Mouse (Mus musculus): ENCODE measurements around the gene Relb.

Gene Relb

DNA sequence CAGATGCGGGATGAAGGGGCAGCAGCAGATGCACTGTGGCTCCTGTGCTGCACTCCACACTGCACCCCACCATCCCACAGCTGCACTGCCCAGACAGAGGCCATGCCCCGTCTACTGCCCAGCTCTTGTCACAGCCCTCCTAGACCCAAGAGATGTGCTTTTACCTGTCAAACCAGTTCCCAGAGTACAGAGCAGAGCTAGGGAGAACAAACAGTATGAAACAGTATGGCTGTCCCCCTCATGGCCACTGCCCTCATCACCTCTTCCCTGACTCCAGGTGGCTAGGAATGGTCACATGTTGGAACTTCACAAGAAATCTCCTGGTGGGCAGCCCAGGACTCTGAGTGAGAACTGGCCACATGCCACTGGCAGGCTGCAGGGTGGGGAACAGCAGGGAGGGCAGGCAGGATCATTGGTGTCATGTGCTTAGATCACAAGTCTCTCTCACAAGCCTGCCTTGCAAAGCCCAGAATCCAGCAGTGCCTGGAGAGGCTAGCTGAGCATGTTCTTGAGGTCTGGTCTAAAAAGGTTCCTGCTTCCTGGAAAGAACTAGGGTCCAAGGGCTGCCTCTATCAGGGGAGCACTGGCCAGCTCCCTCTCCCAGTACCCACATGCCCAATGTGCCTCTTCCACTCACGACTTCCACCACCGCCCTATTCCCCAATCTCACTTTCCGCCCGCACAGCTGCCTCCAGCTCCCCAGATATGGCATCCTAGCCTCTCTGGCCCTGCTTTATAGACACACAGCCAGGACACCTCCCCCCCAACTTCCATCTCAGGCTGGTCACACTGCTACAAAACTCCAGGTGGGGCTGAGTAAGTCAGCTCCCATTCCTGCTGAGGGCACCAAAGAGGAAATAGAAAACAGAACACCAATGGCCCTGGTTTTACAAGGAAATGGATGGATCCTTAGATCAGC is 71.0 kb downstream of the Relb start:
- DNase-seq (ENCODE audit: low read depth in 1 of 2, low spot score in 2 of 2): no peak

DNA sequence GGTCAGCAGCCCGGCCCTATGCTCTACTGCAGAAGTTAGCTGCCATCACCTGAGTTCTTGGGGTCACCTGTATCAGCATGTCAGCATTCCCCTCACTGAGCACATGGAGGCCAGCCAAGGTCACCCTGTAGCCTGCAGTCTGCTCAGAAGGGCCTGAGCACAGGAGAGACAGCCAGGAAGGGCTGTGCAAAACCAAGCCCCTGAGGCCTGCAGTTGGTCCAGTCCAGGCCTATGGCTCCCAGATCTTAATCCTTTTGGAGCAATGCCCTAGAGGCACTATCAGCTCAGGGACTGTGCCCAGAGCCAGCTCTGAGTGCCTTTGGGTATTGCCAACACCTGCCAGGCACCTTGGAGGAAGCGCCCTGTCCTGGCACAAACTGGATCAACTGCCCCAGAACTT is 72.2 kb downstream of the Relb start:
- no peak for DNase-seq (ENCODE audit: low read depth in 1 of 2, low spot score in 2 of 2)

Data from monocyte, adult 2 months (primary cell).